Mouse (Mus musculus) E14TG2a.4 (cell line): ENCODE data around the gene Lamb3.

Experiments
- CTCF ChIP-seq: conservative IDR thresholded peaks from 2 replicates; pipeline ENCODE4 v1.5.1; 2014; ENCODE audit warnings: low read length
- NANOG ChIP-seq: IDR thresholded peaks from 2 replicates; pipeline ENCODE4 v1.6.1; 2014; ENCODE audit warnings: borderline replicate concordance, low read length, mixed read lengths
- POU5F1 ChIP-seq: IDR thresholded peaks from 2 replicates; pipeline ENCODE4 v1.6.1; 2014; ENCODE audit warnings: low read length, borderline replicate concordance

DNA sequence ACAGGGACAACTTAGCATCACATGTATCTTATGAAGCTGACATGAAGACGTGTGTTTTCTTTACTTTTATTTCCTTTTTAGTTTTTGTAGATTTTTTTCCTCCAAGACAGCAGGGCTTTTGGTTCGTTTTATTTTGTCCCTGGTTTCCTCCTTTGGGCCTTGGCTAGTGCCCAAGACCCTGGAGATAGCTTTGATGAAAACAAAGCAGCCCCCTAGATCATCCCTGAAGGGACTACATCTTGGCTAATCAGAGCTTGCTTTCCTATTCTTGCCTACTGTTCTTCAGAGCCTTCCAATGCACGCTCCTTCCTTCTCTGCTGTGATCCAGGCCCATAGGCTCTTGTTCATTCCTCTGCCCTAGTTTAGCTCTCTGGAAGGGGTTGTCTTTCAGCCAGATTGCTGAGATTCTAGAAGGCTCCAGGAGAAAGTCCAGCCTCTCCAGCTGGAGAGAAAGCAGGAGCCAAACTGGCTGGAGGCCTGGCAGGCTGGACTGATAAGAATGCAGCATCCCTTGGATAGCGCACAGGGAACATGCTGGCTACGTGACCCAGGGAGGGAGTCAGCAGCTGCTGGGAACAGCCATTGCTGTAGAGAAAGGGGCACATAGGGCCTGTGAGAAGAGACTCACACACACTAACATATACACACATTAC, 108.3 kb downstream of the Lamb3 start:
- TF ChIP-seq CTCF: no peak
- TF ChIP-seq POU5F1: no peak
- TF ChIP-seq NANOG: no peak
